Mouse (Mus musculus): ENCODE results near the gene Arl5c. TPM values are rescaled to one million over a fixed set of nuclear protein-coding genes. Genes with fewer than 3 reads are reported as not detected.

Arl5c gene
- 1 to 10 TPM in 3 of 4 experiments, under 1 TPM in 1; 0.59 to 1.5 (median 1.3) TPM for total RNA-seq (2022)

- no peak for DNase-seq (ENCODE audit: low spot score in 2 of 2)
These were observed at the start of gene Arl5c for GRCm38 (mm10) chr11:97995564-97996288. Gene Arl5c (minus strand): TSS chr11:97996181.

DNA sequence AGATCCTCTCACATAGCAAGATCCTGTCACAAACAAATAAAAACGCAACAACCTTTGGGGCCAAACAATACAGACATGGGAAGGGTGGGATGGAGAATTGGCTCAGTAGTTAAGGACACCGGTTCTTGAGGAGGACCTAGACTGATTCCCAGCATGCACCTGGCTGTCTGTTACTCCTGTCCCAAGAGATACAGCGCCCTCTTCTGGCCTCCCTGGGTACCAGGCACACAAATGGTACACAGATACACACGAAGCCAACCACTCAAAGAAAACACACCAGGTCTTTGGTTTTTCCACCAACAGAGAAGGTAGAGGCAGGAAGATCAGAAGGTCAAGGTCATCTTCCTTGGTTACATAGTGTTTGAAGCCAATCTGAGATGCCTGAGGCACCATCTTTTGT is 49.6 kb upstream of the Arl5c start:
- no peak for DNase-seq (ENCODE audit: low spot score in 2 of 2)

DNA sequence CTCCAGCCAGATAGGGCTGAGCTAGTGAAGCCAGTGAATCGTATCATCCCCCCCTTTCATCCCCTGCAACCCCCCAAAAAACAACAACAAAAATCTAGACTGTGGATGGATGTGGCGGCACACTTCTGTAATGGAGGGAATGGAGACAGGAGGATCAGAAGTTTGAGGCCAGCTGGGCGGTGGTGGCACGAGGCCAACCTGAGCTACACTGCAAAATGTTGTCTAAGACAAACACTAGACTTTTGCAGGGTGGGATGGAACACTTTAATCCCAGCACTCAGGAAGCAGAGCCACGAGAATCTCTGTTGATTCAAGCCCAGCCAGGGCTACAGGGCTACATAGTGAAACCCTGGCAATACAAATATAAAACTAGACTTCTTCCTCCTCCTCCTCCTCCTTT is 48.1 kb upstream of the Arl5c start:
- DNase-seq (ENCODE audit: low spot score in 2 of 2): no peak

- no peak for DNase-seq (ENCODE audit: low spot score in 2 of 2)
These were observed 46.8 kb upstream of the Arl5c start for GRCm38 (mm10) chr11:98042741-98043140.

- no peak for DNase-seq (ENCODE audit: low spot score in 2 of 2)
These were observed 45.0 kb upstream of the Arl5c start for GRCm38 (mm10) chr11:98040975-98041374.

DNA sequence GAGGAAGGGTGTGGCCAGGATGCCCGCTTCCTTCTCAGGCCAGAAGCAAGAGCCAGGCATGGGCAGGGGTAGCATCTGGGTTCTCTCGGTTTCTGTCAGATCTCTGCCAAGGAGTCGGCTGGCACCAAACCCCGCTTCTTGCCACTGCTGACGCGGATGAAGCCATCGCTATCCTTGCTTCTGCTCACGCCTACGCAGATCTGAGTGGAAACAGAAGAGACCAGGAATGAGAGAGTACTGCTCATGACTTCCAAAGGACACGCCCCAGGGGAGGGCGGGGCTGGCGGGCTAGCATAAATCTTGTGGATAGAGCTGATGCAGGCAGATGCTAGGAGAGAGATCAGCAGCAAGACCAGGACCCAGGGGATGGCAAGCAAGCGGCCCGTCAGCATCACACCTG is 41.9 kb upstream of the Arl5c start:
- peak; percentile 51 to 54 for DNase-seq (ENCODE audit: low spot score in 2 of 2)

DNA sequence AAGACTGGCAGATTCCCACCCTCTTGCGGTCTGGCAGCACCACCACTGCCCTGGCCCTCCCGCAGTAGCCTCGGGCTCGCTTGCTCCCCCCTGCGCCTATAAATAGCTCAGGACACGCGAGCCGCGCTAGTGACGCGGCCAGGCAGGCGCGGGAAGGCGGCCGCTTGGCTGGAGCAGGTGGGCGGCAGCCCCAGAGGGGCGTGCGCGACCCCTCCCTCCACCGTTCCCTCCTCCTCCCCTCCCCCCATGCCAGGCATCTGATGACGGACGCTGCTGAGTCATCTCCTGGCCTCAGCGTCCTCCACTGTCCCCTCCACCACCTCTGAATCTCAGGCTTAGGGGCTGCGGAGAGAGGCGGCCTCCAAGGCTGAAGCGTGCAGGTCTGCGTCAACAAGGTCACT is 40.0 kb upstream of the Arl5c start:
- DNase-seq (ENCODE audit: low spot score in 2 of 2): peak in 1 of 2 experiments; percentile 36

DNA sequence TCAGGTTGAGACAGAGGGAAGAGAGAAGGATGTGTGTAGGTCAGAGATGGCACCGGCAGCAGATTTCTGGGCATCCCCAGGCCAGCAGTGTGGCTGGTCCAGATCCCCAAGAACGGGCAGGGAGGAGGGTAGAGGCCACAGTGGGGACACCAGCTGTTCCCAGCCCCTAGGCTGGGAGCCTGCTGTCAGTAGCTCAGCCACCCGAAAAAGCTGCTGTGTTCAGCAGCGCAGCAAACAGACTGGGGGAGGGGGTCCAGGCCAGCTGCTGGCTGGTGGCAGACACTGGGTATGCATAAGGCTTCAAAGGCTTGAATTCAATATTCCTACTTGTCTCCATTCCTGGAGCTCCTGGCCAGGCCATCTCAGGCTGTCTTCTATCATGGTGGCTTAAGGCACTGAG is 38.9 kb upstream of the Arl5c start:
- no peak for DNase-seq (ENCODE audit: low spot score in 2 of 2)

- no peak for DNase-seq (ENCODE audit: low spot score in 2 of 2)
These were observed 38.1 kb upstream of the Arl5c start for GRCm38 (mm10) chr11:98034061-98034460.

- peak in 1 of 2 experiments; percentile 87 for DNase-seq (ENCODE audit: low spot score in 2 of 2)
These were observed 35.4 kb upstream of the Arl5c start for GRCm38 (mm10) chr11:98031443-98031770.

DNA sequence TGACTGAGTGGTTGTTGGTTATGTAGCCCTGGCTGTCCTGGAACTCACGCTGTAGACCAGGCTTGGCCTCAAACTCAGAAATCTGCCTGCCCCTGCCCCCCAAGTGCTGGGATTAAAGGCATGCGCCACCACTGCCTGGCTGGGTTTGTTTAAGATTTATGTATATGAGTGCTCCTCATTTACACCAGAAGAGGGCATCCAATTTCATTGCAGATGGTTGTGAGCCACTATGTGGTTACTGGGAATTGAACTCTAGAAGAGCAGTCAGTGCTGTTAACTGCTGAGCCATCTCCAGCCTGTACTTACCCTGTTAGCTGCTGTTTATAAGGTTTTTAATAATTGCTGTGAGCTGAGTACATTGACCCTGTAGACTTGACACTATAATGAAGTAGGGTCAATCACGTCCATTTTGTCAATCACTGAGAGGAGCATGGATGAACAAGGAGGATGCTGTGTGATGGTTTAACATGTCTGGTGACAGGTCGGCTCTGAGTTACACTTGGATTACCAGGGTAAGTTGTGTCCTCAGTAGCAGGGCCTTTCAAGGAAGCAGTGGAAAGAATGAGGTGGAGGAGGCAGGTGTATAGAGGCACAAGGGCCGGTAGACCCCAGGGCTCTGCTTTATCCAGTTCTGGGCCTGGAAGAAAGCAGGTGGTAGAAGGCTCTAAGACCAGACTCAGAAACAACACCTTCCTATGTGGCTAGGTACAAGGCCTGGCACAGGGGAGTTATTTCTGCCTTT is 34.9 kb upstream of the Arl5c start:
- no peak for DNase-seq (ENCODE audit: low spot score in 2 of 2)

GRCm38 (mm10) chr11:98027785-98028184 is 31.8 kb upstream of the Arl5c start:
- DNase-seq (ENCODE audit: low spot score in 2 of 2): no peak

DNA sequence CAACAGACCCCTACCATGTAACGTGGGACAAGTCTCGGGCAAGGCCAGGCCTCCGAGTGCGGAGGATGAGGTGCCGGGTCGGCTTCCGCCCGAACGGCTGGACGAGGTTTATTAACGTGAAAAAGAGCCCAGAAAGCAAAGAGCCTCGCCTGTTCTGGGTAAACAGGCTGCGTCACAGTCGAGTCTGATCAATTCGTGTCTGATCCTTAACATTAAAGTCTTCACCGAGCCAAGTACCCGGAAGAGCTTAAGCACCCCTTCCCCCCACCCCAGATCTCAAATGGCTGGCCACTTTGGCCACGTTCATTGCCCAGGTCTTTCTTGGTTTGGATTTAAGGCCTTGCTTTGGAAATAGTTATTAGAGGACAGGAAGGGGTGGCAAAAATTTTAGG is 31.3 kb upstream of the Arl5c start:
- no peak for DNase-seq (ENCODE audit: low spot score in 2 of 2)

GRCm38 (mm10) chr11:98026570-98027296 is 30.8 kb upstream of the Arl5c start, which contains the start of gene Rpl19:
Gene Rpl19 (plus strand): TSS chr11:98026710.
- DNase-seq (ENCODE audit: low spot score in 2 of 2): peak; percentile 89 to 94

DNA sequence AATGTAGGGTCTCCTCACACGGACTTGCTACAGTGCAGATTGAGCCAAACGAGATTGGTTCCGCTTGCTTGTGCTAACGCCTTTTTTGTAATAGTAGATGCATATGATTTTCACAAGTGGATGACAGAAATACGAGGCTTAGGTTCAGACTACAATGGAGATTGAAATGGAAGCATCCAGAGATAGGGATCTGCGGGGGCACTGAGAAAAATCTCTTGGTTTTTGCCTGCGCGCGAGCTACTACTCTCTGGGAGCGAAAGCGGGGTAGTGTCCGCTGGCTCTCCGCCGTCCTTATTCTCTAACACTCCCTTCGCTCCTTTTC is 30.2 kb upstream of the Arl5c start:
- no peak for DNase-seq (ENCODE audit: low spot score in 2 of 2)

DNA sequence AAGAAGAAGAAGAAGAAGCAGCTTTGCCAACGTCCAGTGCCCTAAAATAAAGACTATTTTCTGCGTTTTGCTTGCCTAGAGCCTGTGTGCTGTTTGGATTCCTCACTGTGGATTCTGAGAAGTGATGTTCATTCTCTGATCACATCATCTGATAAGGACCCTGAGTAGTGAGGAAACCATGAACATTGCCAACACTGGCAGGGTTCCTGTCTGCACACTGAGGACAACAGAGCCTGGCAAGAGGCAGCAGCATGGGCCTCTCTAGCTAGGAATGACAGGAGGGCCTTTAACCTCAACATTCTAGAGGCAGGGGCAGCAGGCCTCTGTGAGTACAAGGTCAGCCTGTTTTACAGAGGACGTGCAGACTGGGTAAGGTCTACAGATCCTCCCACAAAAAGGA is 28.5 kb upstream of the Arl5c start:
- no peak for DNase-seq (ENCODE audit: low spot score in 2 of 2)

GRCm38 (mm10) chr11:98022555-98023371 is 26.8 kb upstream of the Arl5c start, which contains the start of gene Cacnb1:
Gene Cacnb1 (minus strand): TSS chr11:98023034.
- no peak for DNase-seq (ENCODE audit: low spot score in 2 of 2)

- no peak for DNase-seq (ENCODE audit: low spot score in 2 of 2)
These were observed 26.2 kb upstream of the Arl5c start for GRCm38 (mm10) chr11:98022253-98022554.

- no peak for DNase-seq (ENCODE audit: low spot score in 2 of 2)
These were observed 25.7 kb upstream of the Arl5c start for GRCm38 (mm10) chr11:98021565-98022252.

DNA sequence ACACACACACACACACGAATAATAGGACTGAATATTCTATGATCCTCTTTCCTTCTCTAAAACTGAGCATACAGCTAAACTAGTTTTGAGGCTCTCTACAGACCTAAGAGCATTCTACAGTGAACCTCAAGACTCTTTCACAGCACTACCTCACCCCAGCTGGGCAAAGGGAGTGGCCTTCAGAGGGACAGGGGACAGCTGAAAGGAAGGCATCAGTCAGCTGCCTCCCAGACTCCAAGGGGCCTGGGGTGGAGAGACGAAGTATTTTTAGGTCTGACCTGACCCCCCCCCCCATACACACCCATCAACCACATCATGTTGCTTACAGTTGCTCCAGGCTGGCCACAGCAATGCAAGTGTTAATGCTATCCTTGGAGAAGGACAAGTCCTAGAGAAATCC is 25.1 kb upstream of the Arl5c start:
- DNase-seq (ENCODE audit: low spot score in 2 of 2): no peak

DNA sequence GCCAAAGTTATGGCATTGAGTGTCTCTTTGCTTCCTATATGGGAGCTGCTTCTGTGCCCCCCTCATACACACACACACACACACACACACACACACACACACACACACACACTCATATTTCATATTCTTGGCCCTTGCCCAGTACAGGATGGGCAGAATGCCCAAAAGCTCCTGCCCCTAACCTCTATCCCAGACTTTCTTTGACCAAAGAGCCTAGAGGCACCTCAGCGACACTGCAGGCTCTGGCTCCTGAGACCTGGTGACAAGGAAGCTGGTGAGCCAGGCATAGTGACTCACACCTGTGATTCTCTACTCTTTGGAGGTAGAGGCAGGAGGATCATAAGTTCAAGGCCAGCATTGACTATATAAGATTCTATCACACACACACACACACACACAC is 24.7 kb upstream of the Arl5c start:
- no peak for DNase-seq (ENCODE audit: low spot score in 2 of 2)

Data from layer of hippocampus, adult 8-10 months (tissue).